Mouse (Mus musculus): Measurements from ENCODE around the gene Kirrel3. TPM values are rescaled to one million over a fixed set of nuclear protein-coding genes. Genes with fewer than 3 reads are reported as not detected.

Gene Kirrel3
- polyA plus RNA-seq, 1 experiment from 2014 or later, result 50.5 TPM

GRCm38 (mm10) chr9:34995078-34995477 is 509.4 kb downstream of the Kirrel3 start:
- no peaks in the 10 kb centered on the region for H3K27me3 ChIP-seq (replicated peaks)
- no peak overlapping the region for H3K4me3 ChIP-seq
- no peaks in the 10 kb centered on the region for H3K9me3 ChIP-seq
- no peak overlapping the region for H3K27ac ChIP-seq
- H3K9ac ChIP-seq, result no peak overlapping the region
- ATAC-seq (replicated peaks), result no peak
- WGBS, result 83% methylated on average over 2 of the region's 2 CpGs
- H3K4me2 ChIP-seq, result no peak overlapping the region
- peaks cover 14% of the 10 kb centered on the region for H3K4me1 ChIP-seq
- H3K36me3 ChIP-seq (replicated peaks), result no peaks in the 10 kb centered on the region

DNA sequence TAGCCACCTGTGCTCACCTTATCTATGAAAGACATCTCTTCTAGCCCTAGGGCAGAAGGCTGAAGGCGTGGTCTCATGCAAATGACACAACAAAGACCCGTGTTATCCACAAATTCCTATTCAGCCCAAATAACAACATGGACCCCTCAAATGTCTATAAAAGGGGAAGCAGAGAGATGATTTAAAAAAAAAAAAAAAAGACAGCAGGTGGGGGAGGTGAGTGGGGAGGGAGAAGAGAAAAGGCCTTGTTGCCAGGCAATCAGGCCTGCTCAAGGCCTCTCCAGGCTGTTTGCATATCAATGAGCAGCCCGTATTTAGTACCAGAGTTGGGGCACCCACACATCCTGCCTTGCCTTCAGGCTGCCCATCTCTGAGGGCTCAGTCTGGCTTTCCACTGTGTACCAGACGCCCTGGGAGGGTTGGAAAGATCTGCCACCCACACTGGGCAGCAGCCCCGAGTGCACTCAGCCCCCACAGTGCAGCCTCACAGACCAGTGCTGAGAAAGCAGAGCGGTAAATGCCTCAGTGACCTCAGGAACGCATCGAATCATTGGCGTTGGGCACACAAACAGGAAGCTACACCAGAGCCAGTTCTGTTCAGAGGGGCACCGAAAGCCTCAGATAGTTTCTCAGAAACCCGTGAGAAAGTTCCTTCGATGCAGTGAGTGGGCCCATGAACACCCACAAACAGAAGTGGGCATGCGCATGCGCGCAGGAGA is 510.1 kb downstream of the Kirrel3 start:
- H3K4me3 ChIP-seq, result no peak overlapping the region
- ATAC-seq (replicated peaks), result peak; percentile 83
- no peak overlapping the region for H3K9ac ChIP-seq
- 41% methylated on average over 15 of the region's 15 CpGs for WGBS
- no peaks in the 10 kb centered on the region for H3K9me3 ChIP-seq
- H3K36me3 ChIP-seq (replicated peaks), result peaks cover under 1% of the 10 kb centered on the region; the same call in 1 of the 2 replicates
- no peaks in the 10 kb centered on the region for H3K27me3 ChIP-seq (replicated peaks)
- peak overlapping the region; percentile 63 for H3K27ac ChIP-seq
- H3K4me1 ChIP-seq, result peaks cover 14% of the 10 kb centered on the region
- no peak overlapping the region for H3K4me2 ChIP-seq

GRCm38 (mm10) chr9:34997880-34998865 is 512.5 kb downstream of the Kirrel3 start:
- no peak overlapping the region for H3K27ac ChIP-seq
- H3K9me3 ChIP-seq, result no peaks in the 10 kb centered on the region
- no peak for ATAC-seq (replicated peaks)
- no peak overlapping the region for H3K4me3 ChIP-seq
- H3K27me3 ChIP-seq (replicated peaks), result no peaks in the 10 kb centered on the region
- peaks cover 14% of the 10 kb centered on the region for H3K4me1 ChIP-seq
- H3K9ac ChIP-seq, result no peak overlapping the region
- whole genome bisulfite sequencing, result 55% methylated on average over 9 of the region's 9 CpGs
- H3K36me3 ChIP-seq (replicated peaks), result peaks cover 8% of the 10 kb centered on the region; the same call in 1 of the 2 replicates
- H3K4me2 ChIP-seq, result no peak overlapping the region

DNA sequence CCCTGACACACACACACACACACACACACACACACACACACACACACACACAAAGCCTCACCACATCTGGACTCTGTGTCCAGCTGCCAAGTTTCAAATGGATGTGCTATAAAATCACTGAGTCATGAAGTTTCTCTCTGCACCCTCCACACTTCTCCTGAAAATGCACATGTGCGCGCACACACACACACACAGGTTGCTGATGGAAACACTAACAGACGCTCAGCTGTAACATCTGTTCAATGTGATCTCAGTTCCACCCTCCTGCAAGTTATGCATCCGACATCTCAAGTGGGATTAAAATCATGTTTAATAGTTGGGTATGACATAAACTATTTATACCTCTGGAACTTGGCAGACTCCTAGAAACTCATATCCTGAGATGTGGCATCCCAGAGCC is 518.4 kb downstream of the Kirrel3 start:
- H3K4me3 ChIP-seq, result no peak overlapping the region
- no peak overlapping the region for H3K4me2 ChIP-seq
- no peak for ATAC-seq (replicated peaks)
- no peaks in the 10 kb centered on the region for H3K27me3 ChIP-seq (replicated peaks)
- WGBS, result 85% methylated on average over 4 of the region's 4 CpGs
- H3K9ac ChIP-seq, result no peak overlapping the region
- no peaks in the 10 kb centered on the region for H3K9me3 ChIP-seq
- no peak overlapping the region for H3K27ac ChIP-seq
- peaks cover 8% of the 10 kb centered on the region; the same call in 1 of the 2 replicates for H3K36me3 ChIP-seq (replicated peaks)
- no peaks in the 10 kb centered on the region for H3K4me1 ChIP-seq

GRCm38 (mm10) chr9:35007697-35008341 is 522.1 kb downstream of the Kirrel3 start:
- no peaks in the 10 kb centered on the region for H3K4me1 ChIP-seq
- H3K27ac ChIP-seq, result no peak overlapping the region
- no peak overlapping the region for H3K4me2 ChIP-seq
- no peak overlapping the region for H3K9ac ChIP-seq
- no peak for ATAC-seq (replicated peaks)
- H3K27me3 ChIP-seq (replicated peaks), result no peaks in the 10 kb centered on the region
- H3K9me3 ChIP-seq, result no peaks in the 10 kb centered on the region
- H3K36me3 ChIP-seq (replicated peaks), result no peaks in the 10 kb centered on the region
- no peak overlapping the region for H3K4me3 ChIP-seq
- 83% methylated on average over 14 of the region's 14 CpGs for WGBS

DNA sequence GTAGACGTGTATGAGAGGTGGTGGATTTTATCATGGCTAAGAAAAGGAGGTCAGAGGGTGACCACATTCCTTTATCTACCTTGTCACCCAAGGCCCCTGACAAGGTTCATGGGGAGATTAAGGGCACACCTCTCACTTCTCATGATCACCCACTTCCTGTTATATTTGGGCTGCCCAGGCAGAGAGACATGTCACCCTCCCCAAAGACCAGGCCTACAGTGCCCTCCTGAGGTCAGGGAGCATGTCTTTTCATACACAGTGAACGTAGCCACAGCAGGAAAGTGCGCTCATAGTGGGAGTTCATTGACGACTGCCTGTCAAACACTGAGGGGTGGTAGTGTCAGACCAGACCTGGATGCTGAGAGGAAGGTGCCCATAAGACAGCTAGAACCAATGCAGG is 531.1 kb downstream of the Kirrel3 start:
- no peaks in the 10 kb centered on the region for H3K9me3 ChIP-seq
- no peak overlapping the region for H3K4me3 ChIP-seq
- no peaks in the 10 kb centered on the region for H3K27me3 ChIP-seq (replicated peaks)
- WGBS, result 50% methylated on average over 4 of the region's 4 CpGs
- H3K27ac ChIP-seq, result 0 out of 2 replicates have a peak overlapping the region, but pooled peaks have one; percentile 64
- no peak overlapping the region for H3K4me2 ChIP-seq
- no peaks in the 10 kb centered on the region; the same call in 1 of the 2 replicates for H3K36me3 ChIP-seq (replicated peaks)
- peaks cover 25% of the 10 kb centered on the region for H3K4me1 ChIP-seq
- no peak; the same call in 1 of the 2 replicates for ATAC-seq (replicated peaks)
- no peak overlapping the region for H3K9ac ChIP-seq

- no peaks in the 10 kb centered on the region; the same call in 1 of the 2 replicates for H3K36me3 ChIP-seq (replicated peaks)
- peaks cover 25% of the 10 kb centered on the region for H3K4me1 ChIP-seq
- WGBS, result 24% methylated on average over 13 of the region's 13 CpGs
- H3K27me3 ChIP-seq (replicated peaks), result no peaks in the 10 kb centered on the region
- H3K9ac ChIP-seq, result peak overlapping the region; percentile 19; the same call in 1 of the 2 replicates
- peak; percentile 73 for ATAC-seq (replicated peaks)
- H3K27ac ChIP-seq, result peak overlapping the region; percentile 64
- no peaks in the 10 kb centered on the region for H3K9me3 ChIP-seq
- no peak overlapping the region for H3K4me3 ChIP-seq
- H3K4me2 ChIP-seq, result peak overlapping the region; percentile 29
These were observed 531.9 kb downstream of the Kirrel3 start for GRCm38 (mm10) chr9:35017563-35017962.

GRCm38 (mm10) chr9:35018056-35018455 is 532.4 kb downstream of the Kirrel3 start:
- Histone ChIP-seq H3K4me1 (peaks cover 25% of the 10 kb centered on the region), H3K4me3 (no peak overlapping the region), H3K36me3 (replicated peaks) (no peaks in the 10 kb centered on the region; the same call in 1 of the 2 replicates), H3K27me3 (replicated peaks) (no peaks in the 10 kb centered on the region), H3K9ac (no peak overlapping the region), H3K4me2 (no peak overlapping the region), H3K9me3 (no peaks in the 10 kb centered on the region), H3K27ac (peak overlapping the region; percentile 64)
- no peak for ATAC-seq (replicated peaks)
- 34% methylated on average over 5 of the region's 5 CpGs for WGBS

DNA sequence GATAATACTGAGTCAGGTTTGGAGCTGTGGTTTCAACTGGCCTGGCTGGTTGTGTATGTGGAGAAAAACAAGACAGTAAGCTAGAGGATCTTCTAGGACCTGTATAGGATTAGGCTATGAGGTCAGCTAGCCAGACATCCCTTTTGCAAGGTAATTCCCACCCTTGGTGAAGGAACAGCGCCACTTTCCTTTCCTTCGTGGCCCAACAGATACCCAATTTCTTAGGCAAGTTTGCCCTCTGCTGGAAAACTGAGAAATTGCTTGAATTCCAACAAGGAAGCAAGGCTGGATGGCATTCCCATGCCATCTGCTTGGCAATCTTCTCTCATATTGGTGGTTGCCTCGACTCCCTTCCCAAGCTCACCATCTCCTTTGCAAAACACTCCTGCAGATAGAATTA is 533.7 kb downstream of the Kirrel3 start:
- H3K4me3 ChIP-seq, result no peak overlapping the region
- H3K36me3 ChIP-seq (replicated peaks), result no peaks in the 10 kb centered on the region; the same call in 1 of the 2 replicates
- no peaks in the 10 kb centered on the region for H3K9me3 ChIP-seq
- ATAC-seq (replicated peaks), result peak; percentile 67
- 9% methylated on average over 3 of the region's 3 CpGs for WGBS
- H3K4me1 ChIP-seq, result peaks cover 25% of the 10 kb centered on the region
- no peaks in the 10 kb centered on the region for H3K27me3 ChIP-seq (replicated peaks)
- H3K9ac ChIP-seq, result no peak overlapping the region
- H3K4me2 ChIP-seq, result no peak overlapping the region
- H3K27ac ChIP-seq, result 0 out of 2 replicates have a peak overlapping the region, but pooled peaks have one; percentile 64

- no peak overlapping the region for H3K27ac ChIP-seq
- no peak overlapping the region for H3K9ac ChIP-seq
- H3K4me2 ChIP-seq, result no peak overlapping the region
- no peaks in the 10 kb centered on the region for H3K36me3 ChIP-seq (replicated peaks)
- peaks cover 32% of the 10 kb centered on the region for H3K4me1 ChIP-seq
- H3K4me3 ChIP-seq, result no peak overlapping the region
- no peaks in the 10 kb centered on the region for H3K9me3 ChIP-seq
- H3K27me3 ChIP-seq (replicated peaks), result peaks cover 1% of the 10 kb centered on the region; the same call in 1 of the 2 replicates
- 62% methylated on average over 11 of the region's 11 CpGs for WGBS
- ATAC-seq (replicated peaks), result no peak
These were observed 534.4 kb downstream of the Kirrel3 start for GRCm38 (mm10) chr9:35020015-35020653.

GRCm38 (mm10) chr9:35021744-35022143 is 536.0 kb downstream of the Kirrel3 start:
- WGBS, result 92% methylated on average over 1 of the region's 1 CpGs
- peaks cover 8% of the 10 kb centered on the region; the same call in 1 of the 2 replicates for H3K27me3 ChIP-seq (replicated peaks)
- no peak overlapping the region for H3K4me2 ChIP-seq
- H3K9ac ChIP-seq, result no peak overlapping the region
- no peaks in the 10 kb centered on the region for H3K36me3 ChIP-seq (replicated peaks)
- ATAC-seq (replicated peaks), result no peak
- H3K4me1 ChIP-seq, result peaks cover 35% of the 10 kb centered on the region
- no peak overlapping the region for H3K4me3 ChIP-seq
- no peak overlapping the region for H3K27ac ChIP-seq
- H3K9me3 ChIP-seq, result no peaks in the 10 kb centered on the region

Data from midbrain, embryonic 15.5 days (tissue).